Mouse (Mus musculus): Measurements from ENCODE around the gene Stac3. TPM values are rescaled to one million over a fixed set of nuclear protein-coding genes. Genes with fewer than 3 reads are reported as not detected.

The Stac3 gene
- total and polyA plus RNA-seq, 3 experiments: 0.08 to 0.79 (median 0.50) TPM

- peaks cover 5% of the 10 kb centered on the region for H3K27me3 ChIP-seq (replicated peaks)
- TF ChIP-seq USF1 (IDR thresholded peaks at IDR 0.05; ENCODE audit: low read depth, low read length) (no peak), MAFK (IDR thresholded peaks at IDR 0.05; ENCODE audit: insufficient replicate concordance, low read length) (no peak), KAT2A (IDR thresholded peaks at IDR 0.05; ENCODE audit: insufficient replicate concordance, low read length) (no peak), USF2 (conservative IDR thresholded peaks at IDR 0.05; ENCODE audit: low read depth, low read length) (no peak), TCF12 (IDR thresholded peaks at IDR 0.05; ENCODE audit: low read depth, low read length) (no peak), BHLHE40 (IDR thresholded peaks at IDR 0.05; ENCODE audit: low read depth, low read length) (no peak), RAD21 (IDR thresholded peaks at IDR 0.05; ENCODE audit: low read depth, low read length) (no peak), ZC3H11A (IDR thresholded peaks at IDR 0.05; ENCODE audit: low read depth, low read length) (no peak), UBTF (IDR thresholded peaks at IDR 0.05; ENCODE audit: low read depth, low read length) (no peak), ZMIZ1 (IDR thresholded peaks at IDR 0.05; ENCODE audit: low read depth, low read length) (no peak), SMC3 (IDR thresholded peaks at IDR 0.05; ENCODE audit: low read depth, low read length) (no peak), POLR2AphosphoS2 (IDR thresholded peaks at IDR 0.05; ENCODE audit: low read depth, low read length) (no peak), CHD1 (IDR thresholded peaks at IDR 0.05; ENCODE audit: low read depth, low read length) (no peak), NRF1 (IDR thresholded peaks at IDR 0.05; ENCODE audit: low read depth, low read length) (no peak), ZNF384 (IDR thresholded peaks at IDR 0.05; ENCODE audit: low read depth, low read length) (no peak)
- no peak overlapping the region for H3K27ac ChIP-seq (ENCODE audit: insufficient read depth, low read depth)
- peaks cover 28% of the 10 kb centered on the region for H3K79me2 ChIP-seq (replicated peaks; ENCODE audit: control insufficient read depth, extremely low read depth, insufficient read depth, poor library complexity, severe bottlenecking)
- in situ Hi-C loops (cut with MboI; ENCODE audit: low pct_ligation_motif_present, low pct_unique_long_range_greater_than_20kb, low sequenced_read_pairs): no loop called here
- peaks cover 37 to 57% of the 10 kb centered on the region in 2 experiments for H3K36me3 ChIP-seq (replicated peaks in 1 of 2; ENCODE audit: control insufficient read depth in 1 of 2, insufficient read depth in 1 of 2, low read length in 1 of 2)
- H3K4me3 ChIP-seq (replicated peaks in 1 of 3; ENCODE audit: low read depth in 2 of 3, low read length in 2 of 3, poor library complexity in 1 of 3): no peak overlapping the region
- H3K9me3 ChIP-seq (replicated peaks; ENCODE audit: low read length): no peaks in the 10 kb centered on the region
- DNase-seq (ENCODE audit: extremely low read depth): no peak
- H3K4me2 ChIP-seq (ENCODE audit: insufficient read depth, low read depth, poor library complexity, severe bottlenecking): no peak overlapping the region
- dilution Hi-C loops (cut with MboI; ENCODE audit: extremely low pct_ligation_motif_present, extremely low pct_unique_long_range_greater_than_20kb, low sequenced_read_pairs): no loop called here
- H3K4me1 ChIP-seq (ENCODE audit: control insufficient read depth in 1 of 2, insufficient read depth in 2 of 2): peaks cover 18 to 58% of the 10 kb centered on the region in 2 experiments
- no peak overlapping the region for H3K9ac ChIP-seq (ENCODE audit: insufficient read depth, low read depth)
These were observed 17.7 kb downstream of the Stac3 start for GRCm38 (mm10) chr10:127519041-127519701.

- Histone ChIP-seq H3K4me3 (replicated peaks in 1 of 3; ENCODE audit: low read depth in 2 of 3, low read length in 2 of 3, poor library complexity in 1 of 3) (peak overlapping the region; percentile 73 to 93 (median 85)), H3K9me3 (replicated peaks; ENCODE audit: low read length) (no peaks in the 10 kb centered on the region), H3K4me1 (ENCODE audit: control insufficient read depth in 1 of 2, insufficient read depth in 2 of 2) (peaks cover 15 to 51% of the 10 kb centered on the region in 2 experiments), H3K27me3 (replicated peaks) (peaks cover 15% of the 10 kb centered on the region), H3K79me2 (replicated peaks; ENCODE audit: control insufficient read depth, extremely low read depth, insufficient read depth, poor library complexity, severe bottlenecking) (peaks cover 28% of the 10 kb centered on the region), H3K4me2 (ENCODE audit: insufficient read depth, low read depth, poor library complexity, severe bottlenecking) (peak overlapping the region; percentile 42), H3K9ac (ENCODE audit: insufficient read depth, low read depth) (peak overlapping the region; percentile 92), H3K36me3 (replicated peaks in 1 of 2; ENCODE audit: control insufficient read depth in 1 of 2, insufficient read depth in 1 of 2, low read length in 1 of 2) (peaks cover 37 to 57% of the 10 kb centered on the region in 2 experiments), H3K27ac (ENCODE audit: insufficient read depth, low read depth) (no peak overlapping the region)
- in situ Hi-C loops (cut with MboI; ENCODE audit: low pct_ligation_motif_present, low pct_unique_long_range_greater_than_20kb, low sequenced_read_pairs) (no loop called here), dilution Hi-C loops (cut with MboI; ENCODE audit: extremely low pct_ligation_motif_present, extremely low pct_unique_long_range_greater_than_20kb, low sequenced_read_pairs) (no loop called here)
- TF ChIP-seq POLR2A (IDR thresholded peaks at IDR 0.05; ENCODE audit: low read depth, low read length): no peak
- DNase-seq (ENCODE audit: extremely low read depth): peak; percentile 48
These were observed 18.6 kb downstream of the Stac3 start for GRCm38 (mm10) chr10:127519903-127520713.
